Mouse (Mus musculus): Measurements from ENCODE around the gene Mrpl52. TPM values are rescaled to one million over a fixed set of nuclear protein-coding genes. Genes with fewer than 3 reads are reported as not detected.

Mrpl52 gene
- polyA plus RNA-seq, 1 experiment from 2014 or later, result 280 TPM

DNA sequence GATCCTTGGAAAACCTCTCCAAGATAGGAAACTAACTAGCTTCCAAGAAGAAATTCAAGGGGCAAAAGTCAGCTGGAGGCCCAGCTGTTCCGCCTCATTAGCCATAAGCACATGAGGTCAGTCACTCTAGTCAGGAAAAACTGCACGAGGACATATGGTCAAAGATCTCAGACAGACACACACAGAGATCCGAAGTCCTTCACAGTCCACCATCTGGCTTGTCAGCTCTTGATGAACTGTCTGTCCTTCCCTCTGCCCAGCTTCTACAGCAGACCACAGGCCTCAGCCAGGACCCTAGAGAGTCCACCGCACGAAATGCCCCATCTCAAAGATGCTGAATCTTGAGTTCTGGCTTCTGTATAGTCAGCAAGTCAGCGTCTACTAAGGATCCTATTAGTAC, 39.2 kb upstream of the Mrpl52 start:
- ATAC-seq (ENCODE audit: low read depth), result no peak
- H3K36me3 ChIP-seq (ENCODE audit: control insufficient read depth, insufficient read depth, low read length), result no peaks in the 10 kb centered on the region
- 62% methylated on average over 6 of the region's 6 CpGs for WGBS

DNA sequence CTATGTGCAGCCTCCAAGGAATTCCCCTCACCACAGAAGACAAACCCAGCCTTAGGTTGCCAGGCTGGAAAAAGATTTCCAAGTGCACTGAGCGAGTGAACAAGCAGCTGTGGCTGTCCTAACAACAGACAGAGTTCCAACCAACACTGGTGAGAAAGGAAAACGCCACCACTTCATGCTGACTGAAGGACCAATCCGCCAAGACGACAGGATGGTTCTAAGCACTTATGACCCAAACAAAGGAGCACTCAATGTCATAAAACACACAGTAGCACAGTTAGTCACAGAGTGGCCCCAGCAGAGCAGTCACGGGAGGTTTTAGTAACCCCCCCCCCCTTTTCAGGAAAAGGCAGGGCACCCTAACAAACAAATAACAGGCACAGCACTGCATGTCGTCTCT, 35.9 kb upstream of the Mrpl52 start:
- WGBS, result 24% methylated on average over 6 of the region's 6 CpGs

More for the DNA sequence above, 39.2 kb upstream of the Mrpl52 start:
- Histone ChIP-seq H3K9ac (replicated peaks; ENCODE audit: low read depth, low read length) (no peak overlapping the region), H3K4me1 (ENCODE audit: control insufficient read depth, insufficient read depth, low read length) (no peaks in the 10 kb centered on the region), H3K4me3 (ENCODE audit: low read depth, low read length) (no peak overlapping the region), H3K27ac (ENCODE audit: low read depth, low read length) (no peak overlapping the region), H3K27me3 (ENCODE audit: control insufficient read depth, insufficient read depth, low read length) (no peaks in the 10 kb centered on the region), H3K9me3 (ENCODE audit: control insufficient read depth, low read length) (no peaks in the 10 kb centered on the region), H3K4me2 (ENCODE audit: low read depth, low read length) (no peak overlapping the region)

DNA sequence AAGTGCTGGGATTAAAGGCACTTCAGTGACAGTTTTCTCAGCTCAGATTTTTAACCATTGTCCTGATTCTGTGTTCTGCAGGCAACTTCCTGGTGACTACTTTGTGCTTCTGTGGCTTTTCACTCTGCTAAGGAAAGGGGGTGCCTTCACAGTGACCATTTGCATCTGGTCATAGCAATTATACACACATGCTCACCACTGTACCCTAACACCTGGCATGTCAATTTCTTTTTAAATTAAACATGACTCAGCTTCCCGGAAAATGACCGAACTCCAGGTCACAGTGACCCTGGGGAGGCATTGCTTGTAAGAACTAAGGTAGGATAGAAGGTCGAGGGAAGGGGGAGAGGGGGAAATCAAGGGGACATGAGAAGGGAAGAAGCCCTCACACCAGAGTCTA, 32.9 kb upstream of the Mrpl52 start:
- no peaks in the 10 kb centered on the region for H3K4me1 ChIP-seq (ENCODE audit: control insufficient read depth, insufficient read depth, low read length)
- no peaks in the 10 kb centered on the region for H3K9me3 ChIP-seq (ENCODE audit: control insufficient read depth, low read length)
- no peak overlapping the region for H3K4me3 ChIP-seq (ENCODE audit: low read depth, low read length)
- H3K27ac ChIP-seq (ENCODE audit: low read depth, low read length), result no peak overlapping the region
- 87% methylated on average over 3 of the region's 3 CpGs for WGBS
- no peak overlapping the region for H3K4me2 ChIP-seq (ENCODE audit: low read depth, low read length)
- H3K36me3 ChIP-seq (ENCODE audit: control insufficient read depth, insufficient read depth, low read length), result no peaks in the 10 kb centered on the region
- no peak for ATAC-seq (ENCODE audit: low read depth)
- H3K9ac ChIP-seq (replicated peaks; ENCODE audit: low read depth, low read length), result no peak overlapping the region
- no peaks in the 10 kb centered on the region for H3K27me3 ChIP-seq (ENCODE audit: control insufficient read depth, insufficient read depth, low read length)

More for the DNA sequence above, 35.9 kb upstream of the Mrpl52 start:
- H3K27me3 ChIP-seq (ENCODE audit: control insufficient read depth, insufficient read depth, low read length), result no peaks in the 10 kb centered on the region
- no peaks in the 10 kb centered on the region for H3K36me3 ChIP-seq (ENCODE audit: control insufficient read depth, insufficient read depth, low read length)
- no peaks in the 10 kb centered on the region for H3K9me3 ChIP-seq (ENCODE audit: control insufficient read depth, low read length)
- H3K4me2 ChIP-seq (ENCODE audit: low read depth, low read length), result no peak overlapping the region
- H3K4me1 ChIP-seq (ENCODE audit: control insufficient read depth, insufficient read depth, low read length), result no peaks in the 10 kb centered on the region
- H3K27ac ChIP-seq (ENCODE audit: low read depth, low read length), result no peak overlapping the region
- H3K4me3 ChIP-seq (ENCODE audit: low read depth, low read length), result no peak overlapping the region
- no peak for ATAC-seq (ENCODE audit: low read depth)
- no peak overlapping the region for H3K9ac ChIP-seq (replicated peaks; ENCODE audit: low read depth, low read length)

DNA sequence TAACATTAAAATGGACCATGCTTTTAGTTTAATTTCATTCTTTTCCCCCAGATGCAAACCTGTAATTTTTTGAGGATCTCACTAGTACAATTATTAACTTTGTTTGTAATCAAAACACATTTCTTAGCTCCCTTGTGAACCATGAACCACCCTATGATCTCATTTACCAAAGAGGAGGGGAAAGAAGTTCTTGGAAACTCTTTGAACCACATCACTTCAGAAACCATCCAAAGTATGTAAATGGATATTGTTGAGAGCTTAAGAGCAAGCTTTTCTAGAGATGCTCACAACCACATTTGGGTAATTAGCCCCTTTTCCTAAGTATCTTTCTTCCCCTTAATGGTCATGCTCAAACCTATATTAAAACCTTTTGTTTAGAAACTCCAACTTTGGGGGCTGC, 32.4 kb upstream of the Mrpl52 start:
- Histone ChIP-seq H3K4me2 (ENCODE audit: low read depth, low read length) (no peak overlapping the region), H3K4me3 (ENCODE audit: low read depth, low read length) (no peak overlapping the region), H3K9me3 (ENCODE audit: control insufficient read depth, low read length) (no peaks in the 10 kb centered on the region), H3K27me3 (ENCODE audit: control insufficient read depth, insufficient read depth, low read length) (no peaks in the 10 kb centered on the region), H3K36me3 (ENCODE audit: control insufficient read depth, insufficient read depth, low read length) (no peaks in the 10 kb centered on the region), H3K9ac (replicated peaks; ENCODE audit: low read depth, low read length) (no peak overlapping the region), H3K27ac (ENCODE audit: low read depth, low read length) (no peak overlapping the region), H3K4me1 (ENCODE audit: control insufficient read depth, insufficient read depth, low read length) (no peaks in the 10 kb centered on the region)
- ATAC-seq (ENCODE audit: low read depth), result no peak

DNA sequence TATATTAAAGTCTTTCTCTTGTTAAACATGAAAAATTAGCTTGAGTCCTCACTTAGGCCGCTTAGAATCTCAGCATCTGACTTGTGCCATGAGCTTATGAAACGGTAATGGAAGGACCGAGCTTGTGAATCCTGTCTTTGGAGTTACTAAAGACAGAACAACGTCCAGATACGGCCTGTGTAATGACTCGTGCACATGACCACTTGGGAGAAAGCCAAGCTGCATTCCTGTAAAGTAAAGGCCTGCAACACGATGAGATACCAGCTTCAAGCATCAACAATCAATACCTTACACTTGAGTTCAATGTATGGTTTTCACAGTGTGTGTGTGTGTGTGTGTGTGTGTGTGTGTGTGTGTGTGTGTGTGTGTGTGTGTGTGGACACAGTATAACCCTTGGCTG, 30.0 kb upstream of the Mrpl52 start:
- Histone ChIP-seq H3K9me3 (ENCODE audit: control insufficient read depth, low read length) (no peaks in the 10 kb centered on the region), H3K4me3 (ENCODE audit: low read depth, low read length) (no peak overlapping the region), H3K36me3 (ENCODE audit: control insufficient read depth, insufficient read depth, low read length) (no peaks in the 10 kb centered on the region), H3K27ac (ENCODE audit: low read depth, low read length) (no peak overlapping the region), H3K9ac (replicated peaks; ENCODE audit: low read depth, low read length) (no peak overlapping the region), H3K4me2 (ENCODE audit: low read depth, low read length) (no peak overlapping the region), H3K27me3 (ENCODE audit: control insufficient read depth, insufficient read depth, low read length) (no peaks in the 10 kb centered on the region), H3K4me1 (ENCODE audit: control insufficient read depth, insufficient read depth, low read length) (no peaks in the 10 kb centered on the region)
- ATAC-seq (ENCODE audit: low read depth), result no peak
- WGBS, result 89% methylated on average over 7 of the region's 7 CpGs

DNA sequence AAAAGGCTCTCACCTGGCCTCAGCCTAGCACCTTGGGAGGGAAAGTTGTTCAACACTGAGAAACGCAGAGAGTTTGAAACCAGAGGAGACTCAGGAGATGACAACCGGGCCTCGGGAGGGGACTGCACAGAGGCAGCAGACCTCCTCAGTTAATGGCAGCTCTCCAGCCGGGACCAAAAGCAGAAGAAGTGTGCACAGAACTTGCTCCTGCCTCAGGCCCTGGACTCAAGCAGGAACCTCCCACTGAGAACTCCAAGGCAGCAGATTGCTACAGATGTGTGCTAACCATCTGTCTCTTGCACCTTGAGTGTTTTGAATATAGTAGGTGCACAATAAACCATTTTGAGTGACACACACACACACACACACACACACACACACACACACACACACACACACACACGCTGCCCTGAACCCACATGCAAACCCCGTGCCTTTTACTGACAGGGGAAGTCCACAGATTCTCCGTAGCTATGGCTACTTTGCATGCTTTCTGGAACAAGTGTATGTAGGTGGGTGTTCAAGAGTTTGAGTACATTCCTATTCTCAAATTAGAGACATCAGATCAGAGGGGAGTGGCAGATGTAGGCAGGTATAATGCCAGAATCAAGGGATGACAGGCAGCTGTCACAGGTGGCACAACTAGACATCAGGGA, 28.7 kb upstream of the Mrpl52 start:
- Histone ChIP-seq H3K4me1 (ENCODE audit: control insufficient read depth, insufficient read depth, low read length) (no peaks in the 10 kb centered on the region), H3K9ac (replicated peaks; ENCODE audit: low read depth, low read length) (no peak overlapping the region), H3K4me3 (ENCODE audit: low read depth, low read length) (no peak overlapping the region), H3K4me2 (ENCODE audit: low read depth, low read length) (no peak overlapping the region), H3K27me3 (ENCODE audit: control insufficient read depth, insufficient read depth, low read length) (no peaks in the 10 kb centered on the region), H3K36me3 (ENCODE audit: control insufficient read depth, insufficient read depth, low read length) (no peaks in the 10 kb centered on the region), H3K9me3 (ENCODE audit: control insufficient read depth, low read length) (no peaks in the 10 kb centered on the region), H3K27ac (ENCODE audit: low read depth, low read length) (no peak overlapping the region)
- WGBS, result 77% methylated on average over 7 of the region's 7 CpGs
- ATAC-seq (ENCODE audit: low read depth), result no peak

DNA sequence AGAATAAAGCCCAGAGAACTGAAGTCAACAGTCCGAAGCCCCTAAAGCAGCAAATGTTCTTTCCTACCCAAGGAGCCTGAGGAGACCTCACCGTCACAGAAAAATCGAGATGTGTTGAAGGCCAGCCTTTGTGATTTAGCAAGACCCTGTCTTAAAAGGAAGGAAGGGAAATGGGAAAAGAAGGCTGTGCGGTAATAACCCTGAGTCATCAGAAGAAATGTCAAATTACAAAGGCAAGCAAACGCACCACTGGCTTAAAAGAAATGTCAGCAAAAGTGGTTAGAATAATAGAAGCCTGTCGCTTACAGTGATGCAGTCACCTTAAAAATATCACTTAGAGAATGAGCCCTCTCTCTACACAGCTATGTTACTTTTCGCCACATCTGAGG, 28.2 kb upstream of the Mrpl52 start:
- H3K27ac ChIP-seq (ENCODE audit: low read depth, low read length), result no peak overlapping the region
- WGBS, result 76% methylated on average over 7 of the region's 7 CpGs

DNA sequence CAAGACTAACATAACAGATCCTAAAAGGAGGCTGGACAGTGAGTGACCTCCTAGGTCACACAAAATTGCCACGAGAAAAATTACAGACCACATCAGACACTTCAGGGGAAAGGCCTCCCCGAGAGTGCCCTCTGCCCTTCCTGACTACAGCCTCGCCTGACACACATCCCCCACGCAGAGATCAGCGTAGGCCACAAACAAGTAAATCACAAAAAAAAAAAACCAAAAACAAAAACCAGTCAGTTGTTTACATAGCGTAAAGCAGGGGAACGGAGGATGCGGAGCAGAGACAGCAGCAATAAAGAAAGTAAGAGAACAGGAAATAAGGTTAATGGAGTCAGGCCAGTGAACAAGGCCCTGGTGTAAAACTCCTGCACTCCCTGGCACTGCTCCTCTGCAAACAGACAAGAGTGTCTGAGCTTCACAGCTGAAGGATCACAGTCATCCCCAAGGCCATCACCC, 27.8 kb upstream of the Mrpl52 start:
- Histone ChIP-seq H3K9ac (replicated peaks; ENCODE audit: low read depth, low read length) (no peak overlapping the region), H3K4me2 (ENCODE audit: low read depth, low read length) (no peak overlapping the region), H3K36me3 (ENCODE audit: control insufficient read depth, insufficient read depth, low read length) (no peaks in the 10 kb centered on the region), H3K4me3 (ENCODE audit: low read depth, low read length) (no peak overlapping the region), H3K27ac (ENCODE audit: low read depth, low read length) (no peak overlapping the region), H3K4me1 (ENCODE audit: control insufficient read depth, insufficient read depth, low read length) (no peaks in the 10 kb centered on the region), H3K9me3 (ENCODE audit: control insufficient read depth, low read length) (no peaks in the 10 kb centered on the region), H3K27me3 (ENCODE audit: control insufficient read depth, insufficient read depth, low read length) (no peaks in the 10 kb centered on the region)
- 37% methylated on average over 8 of the region's 8 CpGs for WGBS
- no peak for ATAC-seq (ENCODE audit: low read depth)

More for the DNA sequence above, 28.2 kb upstream of the Mrpl52 start:
- no peak for ATAC-seq (ENCODE audit: low read depth)
- H3K4me1 ChIP-seq (ENCODE audit: control insufficient read depth, insufficient read depth, low read length), result no peaks in the 10 kb centered on the region
- H3K4me2 ChIP-seq (ENCODE audit: low read depth, low read length), result no peak overlapping the region
- no peaks in the 10 kb centered on the region for H3K36me3 ChIP-seq (ENCODE audit: control insufficient read depth, insufficient read depth, low read length)
- H3K9me3 ChIP-seq (ENCODE audit: control insufficient read depth, low read length), result no peaks in the 10 kb centered on the region
- no peaks in the 10 kb centered on the region for H3K27me3 ChIP-seq (ENCODE audit: control insufficient read depth, insufficient read depth, low read length)
- H3K4me3 ChIP-seq (ENCODE audit: low read depth, low read length), result no peak overlapping the region
- H3K9ac ChIP-seq (replicated peaks; ENCODE audit: low read depth, low read length), result no peak overlapping the region

- no peaks in the 10 kb centered on the region for H3K36me3 ChIP-seq (ENCODE audit: control insufficient read depth, insufficient read depth, low read length)
- H3K9me3 ChIP-seq (ENCODE audit: control insufficient read depth, low read length), result no peaks in the 10 kb centered on the region
- no peaks in the 10 kb centered on the region for H3K27me3 ChIP-seq (ENCODE audit: control insufficient read depth, insufficient read depth, low read length)
- 60% methylated on average over 3 of the region's 3 CpGs for WGBS
- ATAC-seq (ENCODE audit: low read depth), result no peak
- no peaks in the 10 kb centered on the region for H3K4me1 ChIP-seq (ENCODE audit: control insufficient read depth, insufficient read depth, low read length)
- no peak overlapping the region for H3K27ac ChIP-seq (ENCODE audit: low read depth, low read length)
- H3K9ac ChIP-seq (replicated peaks; ENCODE audit: low read depth, low read length), result no peak overlapping the region
- no peak overlapping the region for H3K4me2 ChIP-seq (ENCODE audit: low read depth, low read length)
- no peak overlapping the region for H3K4me3 ChIP-seq (ENCODE audit: low read depth, low read length)
These were observed 25.0 kb upstream of the Mrpl52 start for GRCm38 (mm10) chr14:54401723-54402122.

Data from neural tube, embryonic 14.5 days (tissue).